Mouse (Mus musculus): ENCODE data around the gene Hist1h3b.

Hist1h3b gene

GRCm38 (mm10) chr13:23763586-23764323 lies 11.7 kb downstream of the Hist1h3b start, which contains the start of gene Hist1h1a:
TSS of gene Hist1h1a (plus strand) at chr13:23763666.
- in situ Hi-C loops (cut with MboI; ENCODE audit: unreplicated experiment in 2 of 2) = loop anchor here in 1 of 2 experiments (25.0 kb wide), 2 partner anchors 1726 to 1976 kb away; partner anchors contain the start of genes Hist1h1b, Hist1h2ag, Hist1h2ah and Hist1h2an

GRCm38 (mm10) chr13:23764324-23765171 lies 12.5 kb downstream of the Hist1h3b start:
- in situ Hi-C loops (cut with MboI; ENCODE audit: unreplicated experiment in 2 of 2) = loop anchor here in 1 of 2 experiments (25.0 kb wide), 2 partner anchors 1727 to 1977 kb away; partner anchors contain the start of genes Hist1h1b, Hist1h2ag, Hist1h2ah and Hist1h2an

- in situ Hi-C loops (cut with MboI; ENCODE audit: unreplicated experiment in 2 of 2) = loop anchor here in 1 of 2 experiments (25.0 kb wide), 2 partner anchors 1728 to 1978 kb away; partner anchors contain the start of genes Hist1h1b, Hist1h2ag, Hist1h2ah and Hist1h2an
Measured at GRCm38 (mm10) chr13:23765172-23765513, 13.1 kb downstream of the Hist1h3b start.

DNA sequence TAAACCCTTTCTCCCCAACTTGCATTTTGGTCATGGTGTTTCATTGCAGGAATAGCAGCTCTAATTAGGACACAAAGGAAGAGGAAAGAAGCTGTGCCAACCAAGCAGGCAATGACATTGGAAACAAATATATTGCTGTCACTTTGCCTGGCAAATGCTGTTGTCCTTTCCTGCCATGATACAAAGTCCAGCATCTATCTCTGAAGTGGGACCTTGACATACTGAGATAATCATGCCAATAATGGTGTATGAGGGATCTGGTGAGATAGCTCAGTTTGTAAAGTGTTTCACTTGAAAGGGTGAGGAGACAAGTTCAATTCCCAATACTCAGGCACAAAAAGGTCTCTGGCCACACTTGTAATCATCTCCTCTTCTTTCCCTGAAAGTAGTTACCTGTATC lies 14.7 kb downstream of the Hist1h3b start:
- in situ Hi-C loops (cut with MboI; ENCODE audit: unreplicated experiment in 2 of 2) = loop anchor here in 1 of 2 experiments (25.0 kb wide), 2 partner anchors 1729 to 1979 kb away; partner anchors contain the start of genes Hist1h1b, Hist1h2ag, Hist1h2ah and Hist1h2an

GRCm38 (mm10) chr13:23768834-23769397 lies 16.8 kb downstream of the Hist1h3b start:
- in situ Hi-C loops (cut with MboI; ENCODE audit: unreplicated experiment in 2 of 2) = loop anchor here in 1 of 2 experiments (25.0 kb wide), 2 partner anchors 1732 to 1982 kb away; partner anchors contain the start of genes Hist1h1b, Hist1h2ag, Hist1h2ah and Hist1h2an

GRCm38 (mm10) chr13:23769613-23770012 lies 17.5 kb downstream of the Hist1h3b start, which contains the start of gene Trim38:
TSS of gene Trim38 (plus strand) at chr13:23769913.
- in situ Hi-C loops (cut with MboI; ENCODE audit: unreplicated experiment in 2 of 2) = loop anchor here in 1 of 2 experiments (25.0 kb wide), 2 partner anchors 1732 to 1982 kb away; partner anchors contain the start of genes Hist1h1b, Hist1h2ag, Hist1h2ah and Hist1h2an

GRCm38 (mm10) chr13:23772561-23773313 lies 20.7 kb downstream of the Hist1h3b start:
- in situ Hi-C loops (cut with MboI; ENCODE audit: unreplicated experiment in 2 of 2) = loop anchor here in 1 of 2 experiments (25.0 kb wide), 2 partner anchors 1735 to 1985 kb away; partner anchors contain the start of genes Hist1h1b, Hist1h2ag, Hist1h2ah and Hist1h2an

- in situ Hi-C loops (cut with MboI; ENCODE audit: unreplicated experiment in 2 of 2) = loop anchor here (25.0 kb wide), 4 partner anchors 684 to 1134 kb away; no protein-coding TSS in a partner anchor
Measured at GRCm38 (mm10) chr13:23778339-23778738, 26.3 kb downstream of the Hist1h3b start.

GRCm38 (mm10) chr13:23779025-23779424 lies 27.0 kb downstream of the Hist1h3b start:
- in situ Hi-C loops (cut with MboI; ENCODE audit: unreplicated experiment in 2 of 2) = loop anchor here (25.0 kb wide), 4 partner anchors 683 to 1133 kb away; no protein-coding TSS in a partner anchor

DNA sequence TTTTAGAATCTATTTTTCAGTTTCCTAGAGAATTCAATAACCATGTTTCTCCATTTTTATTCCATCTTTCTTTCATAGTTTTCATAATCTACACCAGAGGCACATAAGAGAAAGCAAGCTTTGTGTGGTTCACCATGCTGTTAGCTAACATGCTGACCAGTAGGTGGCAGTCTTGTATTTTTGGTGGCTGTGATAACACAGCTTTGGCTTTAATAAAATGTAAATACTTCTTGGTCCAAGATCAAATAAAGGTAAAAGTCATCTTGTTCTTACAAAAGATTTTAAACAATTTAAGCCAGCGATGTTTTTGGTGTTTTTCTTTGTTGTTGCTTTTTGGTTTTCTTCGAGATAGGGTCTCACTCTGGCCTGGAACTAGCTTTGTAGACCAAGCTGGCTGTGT lies 40.5 kb downstream of the Hist1h3b start:
- in situ Hi-C loops (cut with MboI; ENCODE audit: unreplicated experiment in 2 of 2) = loop anchor here (5.0 to 25.0 kb wide), 6 partner anchors 502 to 1120 kb away; no protein-coding TSS in a partner anchor

DNA sequence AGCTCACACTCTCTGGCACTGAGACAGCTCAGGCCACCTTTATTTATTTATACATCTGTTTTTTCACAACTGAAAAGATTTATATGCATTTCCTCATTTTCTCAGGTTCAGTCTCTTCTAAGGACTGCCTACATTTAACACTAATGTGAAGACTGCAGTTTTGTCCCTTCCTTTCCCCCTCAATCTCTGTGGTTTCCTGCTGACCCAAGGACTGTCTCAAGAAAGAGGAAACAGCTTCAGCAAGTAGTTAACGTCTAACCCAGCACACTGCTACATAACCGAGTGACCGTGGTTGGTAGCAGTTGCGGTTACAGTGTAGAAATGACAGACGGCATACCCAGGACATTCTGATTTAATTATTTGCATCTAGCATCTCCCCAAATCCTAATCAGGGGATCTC lies 47.3 kb downstream of the Hist1h3b start:
- in situ Hi-C loops (cut with MboI; ENCODE audit: unreplicated experiment in 2 of 2) = loop anchor here (10.0 to 25.0 kb wide), 5 partner anchors 495 to 1113 kb away; no protein-coding TSS in a partner anchor

All from v-Abl transformed pro-B cells (cell line).